Mouse (Mus musculus) C2C12 (cell line): ENCODE measurements around the gene Tbc1d17.

Source experiments
- CTCF ChIP-seq: IDR thresholded peaks from one replicate; pipeline ENCODE4 v1.5.1; 2011; ENCODE audit not compliant: control insufficient read depth, insufficient read depth, insufficient read length
- MAX ChIP-seq: IDR thresholded peaks from one replicate; pipeline ENCODE4 v1.6.1; 2011; ENCODE audit warnings: mild to moderate bottlenecking, control low read depth

DNA sequence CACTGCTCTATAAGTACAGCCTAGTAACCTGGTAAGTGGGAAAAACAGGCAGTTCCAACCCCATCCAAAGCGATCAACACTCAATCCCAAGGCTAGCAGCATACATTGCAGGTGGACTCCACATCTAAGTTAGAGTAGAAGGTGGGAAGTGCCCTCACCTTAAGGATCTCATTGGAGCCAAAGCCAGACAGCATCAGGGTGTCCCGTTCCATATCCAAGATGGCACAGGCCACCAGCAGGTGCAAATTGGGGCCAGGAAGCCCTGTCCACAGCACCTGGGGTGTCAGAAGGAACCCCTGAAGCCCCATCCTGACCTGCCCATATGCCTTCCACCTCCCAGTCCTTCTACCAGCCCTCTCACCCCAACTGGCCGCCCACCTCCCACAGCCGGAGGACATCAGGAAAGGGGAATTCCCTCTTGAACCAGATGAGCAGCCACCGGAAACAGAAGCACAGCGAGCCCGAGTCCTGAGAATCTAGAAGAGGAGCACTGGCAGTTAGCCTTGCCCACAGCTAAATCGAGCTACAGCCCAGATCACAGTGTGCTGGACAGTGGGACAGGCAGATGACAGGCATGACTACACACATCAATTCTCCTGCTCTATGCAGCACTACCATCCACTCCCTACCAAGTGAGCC lies 6.9 kb downstream of the Tbc1d17 start:
- TF ChIP-seq CTCF (no peak), MAX (no peak)
